Mouse (Mus musculus) neural tube, embryonic 14.5 days (tissue): Measurements from ENCODE around the gene Hbb-bt. TPM values are rescaled to one million over a fixed set of nuclear protein-coding genes. Genes with fewer than 3 reads are reported as not detected.

ENCODE experiments used
- ATAC-seq: fragments of 200-750 bp; cut with Nextera tagmentation; 2 replicates; pipeline ENCODE4 v1.8.0; 2017; ENCODE audit warnings: low read depth, mild to moderate bottlenecking, moderate TSS enrichment, moderate library complexity
- H3K27ac ChIP-seq: fragments of 300-500 bp; sonication (generic); 2 replicates; pipeline ENCODE4 v1.5.1; 2014; ENCODE audit warnings: low read depth, mild to moderate bottlenecking, control low read depth, low read length, moderate library complexity, mixed read lengths
- H3K27me3 ChIP-seq: fragments of 300-500 bp; sonication (generic); 2 replicates; pipeline ENCODE4 v1.6.1; 2014; ENCODE audit warnings: low read length; ENCODE audit not compliant: control insufficient read depth, insufficient read depth
- H3K36me3 ChIP-seq: fragments of 300-500 bp; sonication (generic); 2 replicates; pipeline ENCODE4 v1.6.1; 2014; ENCODE audit warnings: low read length, mixed read lengths; ENCODE audit not compliant: control insufficient read depth, insufficient read depth
- H3K4me1 ChIP-seq: fragments of 300-500 bp; sonication (generic); 2 replicates; pipeline ENCODE4 v1.6.1; 2014; ENCODE audit warnings: low read length; ENCODE audit not compliant: control insufficient read depth, insufficient read depth
- H3K4me2 ChIP-seq: fragments of 300-500 bp; sonication (generic); 2 replicates; pipeline ENCODE4 v1.6.1; 2014; ENCODE audit warnings: mild to moderate bottlenecking, low read depth, low read length, control low read depth
- H3K4me3 ChIP-seq: fragments of 300-500 bp; sonication (generic); 2 replicates; pipeline ENCODE4 v1.5.1; 2014; ENCODE audit warnings: low read depth, low read length, control low read depth, mixed read lengths
- H3K9ac ChIP-seq: fragments of 300-500 bp; sonication (generic); replicated peaks from 2 replicates; pipeline ENCODE4 v1.6.1; 2014; ENCODE audit warnings: low read depth, mild to moderate bottlenecking, control low read depth, low read length, mixed read lengths
- H3K9me3 ChIP-seq: fragments of 300-500 bp; sonication (generic); 2 replicates; pipeline ENCODE4 v1.6.1; 2016; ENCODE audit warnings: low read length; ENCODE audit not compliant: control insufficient read depth
- WGBS: fragments of 180-500 bp; shearing (Covaris S2); extraction: QIAGEN DNeasy Blood & Tissue Kit; methylation state at CpG from one replicate; pipeline ENCODE4 v1.1.7; 2014; 5-methylcytosine and 5-hydroxymethylcytosine counted together
- polyA plus RNA-seq: library from polyadenylated mRNA; unstranded; fragments of >200 nt; fragmentation: Nextera tagmentation; extraction: Ambion mirVana; gene quantifications from 2 replicates; pipeline ENCODE4 v1.2.1, GENCODE M21; 2014

The Hbb-bt gene
- polyA plus RNA-seq: 1,217 and 1,461 TPM in 2 replicates

DNA sequence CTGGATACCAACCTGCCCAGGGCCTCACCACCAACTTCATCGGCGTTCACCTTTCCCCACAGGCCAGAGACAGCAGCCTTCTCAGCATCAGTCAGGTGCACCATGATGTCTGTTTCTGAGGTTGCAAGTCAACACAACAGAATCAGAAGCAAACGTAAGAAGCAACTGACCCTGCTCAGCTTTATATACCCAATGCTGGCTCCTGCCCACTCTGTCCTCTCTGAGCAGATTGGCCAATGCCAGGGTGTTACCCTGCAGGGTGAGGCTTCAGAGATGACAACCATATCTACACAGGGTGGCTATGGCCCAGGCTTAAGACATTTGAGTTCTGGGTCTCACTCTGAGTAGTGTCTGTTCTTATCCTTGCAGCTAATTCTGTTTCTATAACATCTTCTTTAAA lies at the start of gene Hbb-bt:
Gene Hbb-bt, minus strand, starts transcription at position 231 of the 400 bp plus-strand sequence.
- no peak within 1 kb of the TSS for H3K9ac ChIP-seq
- no peak for ATAC-seq
- no peaks in the 10 kb centered on the region for H3K4me1 ChIP-seq
- WGBS: 88% methylated on average over 3 of the region's 3 CpGs
- H3K4me3 ChIP-seq: no peak within 1 kb of the TSS
- no peak within 1 kb of the TSS for H3K27ac ChIP-seq
- no peak within 1 kb of the TSS for H3K4me2 ChIP-seq
- no peaks in the 10 kb centered on the region for H3K27me3 ChIP-seq
- H3K36me3 ChIP-seq: no peaks in the 10 kb centered on the region
- no peaks in the 10 kb centered on the region for H3K9me3 ChIP-seq

DNA sequence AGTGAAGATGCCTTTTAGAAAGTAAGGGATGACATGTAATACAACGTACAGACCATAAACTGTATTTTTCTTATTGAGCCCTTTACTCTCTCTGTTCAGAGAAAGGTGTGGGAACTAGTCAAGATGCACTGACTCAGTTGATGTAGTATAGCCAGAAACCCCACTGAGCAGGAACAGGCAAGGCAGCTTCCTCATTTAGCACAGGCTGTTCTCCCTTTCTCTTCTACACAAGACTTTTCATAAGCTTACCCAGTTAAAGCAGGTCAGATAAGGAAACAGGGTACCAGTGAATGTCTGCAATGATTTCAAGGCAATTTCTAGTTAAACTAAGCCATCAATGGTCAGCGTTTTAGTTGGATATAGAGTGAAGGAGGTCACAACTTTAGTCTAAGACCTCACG lies 47.7 kb upstream of the Hbb-bt start:
- H3K9me3 ChIP-seq: no peaks in the 10 kb centered on the region
- no peak overlapping the region for H3K27ac ChIP-seq
- H3K27me3 ChIP-seq: no peaks in the 10 kb centered on the region
- H3K9ac ChIP-seq: no peak overlapping the region
- no peak overlapping the region for H3K4me3 ChIP-seq
- WGBS: 89% methylated on average over 3 of the region's 3 CpGs
- no peak for ATAC-seq
- H3K4me1 ChIP-seq: no peaks in the 10 kb centered on the region
- no peak overlapping the region for H3K4me2 ChIP-seq
- H3K36me3 ChIP-seq: no peaks in the 10 kb centered on the region

DNA sequence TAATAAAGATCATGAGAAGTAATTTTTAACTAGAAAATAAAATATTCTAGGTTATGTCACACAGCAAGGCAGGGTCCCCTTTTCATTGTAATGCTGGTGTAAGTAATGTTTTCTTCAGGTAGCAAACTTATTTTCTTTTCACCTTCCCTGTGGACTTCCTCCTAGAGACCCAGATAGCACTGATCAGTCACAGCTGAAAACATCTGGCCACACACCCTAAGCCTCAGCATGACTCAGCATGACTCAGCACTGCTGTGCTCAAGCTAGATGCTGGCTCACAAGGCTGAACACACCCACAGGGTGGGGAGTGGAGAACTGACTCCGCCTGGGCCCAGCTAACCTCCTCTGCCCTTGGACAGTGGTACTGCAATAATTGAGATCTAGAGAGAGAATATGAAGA lies 47.1 kb upstream of the Hbb-bt start:
- 73% methylated on average over 1 of the region's 1 CpGs for WGBS
- Histone ChIP-seq H3K4me1 (no peaks in the 10 kb centered on the region), H3K27ac (no peak overlapping the region)

DNA sequence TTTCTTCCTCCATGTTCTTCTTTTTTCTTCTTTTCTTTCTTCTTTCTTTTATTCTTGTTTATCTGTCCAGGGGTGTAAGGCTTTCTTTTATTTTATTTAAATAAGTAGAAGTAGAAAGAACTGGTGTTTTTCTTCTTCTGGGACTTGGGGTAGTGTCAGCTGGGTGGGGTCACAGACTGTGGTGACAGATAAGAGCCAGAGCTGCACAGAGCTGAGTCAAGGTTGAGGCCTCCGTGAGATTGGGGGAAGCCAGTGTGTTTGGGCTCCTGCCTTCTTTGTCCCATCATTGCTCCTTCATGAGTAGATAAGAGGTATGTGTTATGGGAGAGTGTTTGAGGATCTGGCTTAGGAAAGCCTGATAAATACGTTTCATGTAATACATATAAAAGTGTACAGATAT lies 45.3 kb upstream of the Hbb-bt start:
- H3K4me2 ChIP-seq: no peak overlapping the region
- H3K4me3 ChIP-seq: no peak overlapping the region
- H3K4me1 ChIP-seq: no peaks in the 10 kb centered on the region
- 72% methylated on average over 2 of the region's 2 CpGs for WGBS
- no peak overlapping the region for H3K27ac ChIP-seq
- H3K9me3 ChIP-seq: no peaks in the 10 kb centered on the region
- H3K36me3 ChIP-seq: no peaks in the 10 kb centered on the region
- H3K27me3 ChIP-seq: no peaks in the 10 kb centered on the region
- no peak overlapping the region for H3K9ac ChIP-seq
- ATAC-seq: no peak

More for the DNA sequence above, 47.1 kb upstream of the Hbb-bt start:
- ATAC-seq: no peak
- H3K4me2 ChIP-seq: no peak overlapping the region
- H3K36me3 ChIP-seq: no peaks in the 10 kb centered on the region
- no peak overlapping the region for H3K9ac ChIP-seq
- H3K27me3 ChIP-seq: no peaks in the 10 kb centered on the region
- no peaks in the 10 kb centered on the region for H3K9me3 ChIP-seq
- no peak overlapping the region for H3K4me3 ChIP-seq

DNA sequence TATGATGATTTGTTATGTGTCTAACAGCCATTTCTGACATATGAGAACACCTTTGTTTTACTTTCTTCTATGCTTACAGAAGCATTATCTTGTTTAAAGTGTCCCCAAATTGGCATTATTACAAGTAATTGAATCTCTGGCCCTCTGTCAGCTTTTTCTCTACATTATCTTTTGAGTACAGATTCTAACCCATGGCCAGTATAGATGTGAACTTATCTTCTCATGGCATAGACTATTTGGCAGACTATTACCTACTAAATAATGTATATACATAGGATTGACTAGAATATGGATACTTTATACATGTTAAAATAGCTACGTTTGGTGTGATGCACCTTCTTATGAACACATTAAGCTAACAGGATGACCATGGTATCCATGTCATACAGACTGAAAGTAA lies 40.9 kb upstream of the Hbb-bt start:
- no peaks in the 10 kb centered on the region for H3K9me3 ChIP-seq
- H3K4me3 ChIP-seq: no peak overlapping the region
- no peaks in the 10 kb centered on the region for H3K27me3 ChIP-seq
- H3K27ac ChIP-seq: no peak overlapping the region
- H3K9ac ChIP-seq: no peak overlapping the region
- H3K4me2 ChIP-seq: no peak overlapping the region
- H3K4me1 ChIP-seq: no peaks in the 10 kb centered on the region
- no peaks in the 10 kb centered on the region for H3K36me3 ChIP-seq
- no peak for ATAC-seq
- 85% methylated on average over 1 of the region's 1 CpGs for WGBS

DNA sequence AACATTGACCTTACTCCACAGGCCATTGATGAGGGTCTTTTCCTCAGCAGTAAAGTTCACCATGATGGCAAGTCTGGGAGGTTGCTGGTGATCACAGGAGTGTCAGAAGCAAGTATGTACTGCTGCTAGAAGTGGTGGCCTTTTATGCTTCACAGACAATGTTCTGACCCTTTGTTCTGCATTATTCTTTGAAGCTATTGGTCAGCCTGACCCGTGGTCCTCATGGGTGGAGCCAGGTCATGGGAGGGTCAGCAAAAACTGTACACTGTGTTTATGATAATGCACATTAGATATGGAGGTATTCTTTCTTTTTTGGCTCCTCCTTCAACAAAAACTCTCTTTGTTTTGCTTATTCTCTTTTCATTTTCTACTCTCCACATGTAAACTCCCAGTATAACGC lies 39.3 kb upstream of the Hbb-bt start, which contains the start of gene Hbb-y:
Gene Hbb-y, minus strand, starts transcription at position 127 of the 400 bp plus-strand sequence.
- no peak within 1 kb of the TSS for H3K9ac ChIP-seq
- WGBS: 67% methylated on average over 2 of the region's 2 CpGs
- no peak within 1 kb of the TSS for H3K27ac ChIP-seq
- no peaks in the 10 kb centered on the region for H3K36me3 ChIP-seq
- H3K4me3 ChIP-seq: no peak within 1 kb of the TSS
- H3K4me1 ChIP-seq: no peaks in the 10 kb centered on the region
- H3K9me3 ChIP-seq: no peaks in the 10 kb centered on the region
- H3K27me3 ChIP-seq: no peaks in the 10 kb centered on the region
- no peak within 1 kb of the TSS for H3K4me2 ChIP-seq
- ATAC-seq: no peak

DNA sequence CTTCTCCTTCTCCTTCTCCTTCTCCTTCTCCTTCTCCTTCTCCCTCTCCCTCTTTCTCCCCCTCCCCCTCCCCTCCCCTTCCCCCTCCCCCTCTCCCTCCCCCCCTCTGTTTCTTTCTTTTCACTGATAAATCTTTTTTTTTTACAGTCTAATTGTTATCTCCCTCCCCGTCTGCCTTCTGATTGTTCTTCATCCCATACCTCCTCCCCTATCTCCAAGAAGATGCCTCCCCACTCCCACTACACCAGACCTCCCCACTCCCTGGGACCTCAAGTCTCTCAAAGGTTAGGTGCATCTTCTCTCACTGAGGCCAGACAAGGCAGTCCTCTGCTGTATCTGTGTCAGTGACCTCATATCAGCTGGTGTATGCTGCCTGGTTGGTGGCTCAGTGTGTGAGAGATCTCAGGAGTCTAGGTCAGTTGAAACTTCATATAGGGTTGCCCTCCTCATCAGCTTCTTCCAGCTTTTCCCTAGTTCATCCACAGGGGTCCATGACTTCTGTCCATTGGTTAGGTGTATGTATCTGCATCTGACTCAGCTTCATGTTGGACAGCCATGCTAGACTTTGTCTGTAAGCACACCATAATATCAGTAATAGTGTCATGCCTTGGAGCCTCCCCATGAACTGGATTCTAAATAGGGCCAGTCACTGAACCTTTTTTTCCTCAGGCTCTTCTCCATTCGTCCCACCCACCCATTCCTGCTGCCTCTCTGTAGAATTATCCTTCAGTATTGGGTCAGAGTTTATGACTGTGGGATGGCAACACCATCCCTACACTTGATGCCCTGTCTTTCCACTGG lies 30.9 kb upstream of the Hbb-bt start:
- Histone ChIP-seq H3K27me3 (no peaks in the 10 kb centered on the region), H3K4me1 (no peaks in the 10 kb centered on the region), H3K36me3 (no peaks in the 10 kb centered on the region), H3K9ac (no peak overlapping the region), H3K4me3 (no peak overlapping the region), H3K9me3 (no peaks in the 10 kb centered on the region), H3K4me2 (no peak overlapping the region), H3K27ac (no peak overlapping the region)
- WGBS: 34% methylated on average over 2 of the region's 2 CpGs
- ATAC-seq: no peak

DNA sequence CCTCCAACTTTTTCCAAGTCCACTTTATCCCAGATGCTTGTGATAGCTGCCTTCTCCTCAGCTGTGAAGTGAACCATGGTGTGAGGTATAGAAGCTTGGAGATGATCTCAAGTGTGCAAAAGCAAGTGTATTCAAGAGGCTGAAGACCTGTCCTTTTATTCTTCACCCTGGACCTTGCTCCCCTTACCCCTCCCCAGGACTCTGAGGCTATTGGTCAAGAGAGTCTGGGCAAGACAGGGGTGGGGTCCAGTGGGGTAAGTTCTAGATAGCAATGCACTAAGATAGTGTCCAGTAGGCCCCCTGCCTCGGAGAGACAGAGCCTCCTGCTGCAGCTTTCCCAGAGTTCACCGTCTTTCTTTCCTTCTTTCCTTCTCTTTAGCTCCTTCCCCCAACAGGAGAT lies 29.2 kb upstream of the Hbb-bt start, which contains the start of gene Hbb-bh1:
Gene Hbb-bh1, minus strand, starts transcription at position 131 of the 400 bp plus-strand sequence.
- H3K27me3 ChIP-seq: no peaks in the 10 kb centered on the region
- H3K9me3 ChIP-seq: no peaks in the 10 kb centered on the region
- H3K9ac ChIP-seq: no peak within 1 kb of the TSS
- H3K27ac ChIP-seq: no peak within 1 kb of the TSS
- ATAC-seq: no peak
- no peak within 1 kb of the TSS for H3K4me3 ChIP-seq
- H3K4me1 ChIP-seq: no peaks in the 10 kb centered on the region
- no peaks in the 10 kb centered on the region for H3K36me3 ChIP-seq
- H3K4me2 ChIP-seq: no peak within 1 kb of the TSS
- WGBS: 94% methylated on average over 2 of the region's 2 CpGs

DNA sequence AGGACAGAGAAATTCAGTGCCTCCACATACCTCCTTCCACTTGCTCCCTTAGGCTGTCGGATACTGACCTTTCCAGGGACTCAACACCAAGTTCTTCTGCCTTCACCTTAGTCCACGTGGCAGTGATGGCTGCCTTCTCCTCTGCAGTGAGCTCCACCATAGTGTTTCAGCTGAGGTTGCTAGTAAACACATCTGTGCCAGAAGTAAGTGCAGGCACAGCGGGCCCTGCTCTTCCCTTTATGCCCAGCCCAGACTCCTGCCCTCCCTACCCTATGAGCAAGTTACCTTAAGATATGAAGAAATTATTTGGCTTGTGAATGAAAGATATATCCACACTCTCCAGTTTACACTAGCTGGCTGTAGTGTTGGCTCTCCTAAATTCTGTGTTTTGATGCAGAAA lies 26.5 kb upstream of the Hbb-bt start, which contains the start of gene Hbb-bh2:
Gene Hbb-bh2, minus strand, starts transcription at position 253 of the 400 bp plus-strand sequence.
- no peak within 1 kb of the TSS for H3K4me2 ChIP-seq

More for the DNA sequence above, 26.5 kb upstream of the Hbb-bt start, which contains the start of gene Hbb-bh2:
- WGBS: 76% methylated on average over 3 of the region's 3 CpGs
- H3K4me1 ChIP-seq: no peaks in the 10 kb centered on the region
- H3K36me3 ChIP-seq: no peaks in the 10 kb centered on the region
- no peak within 1 kb of the TSS for H3K9ac ChIP-seq
- no peak within 1 kb of the TSS for H3K27ac ChIP-seq
- no peaks in the 10 kb centered on the region for H3K9me3 ChIP-seq
- no peak for ATAC-seq
- H3K4me3 ChIP-seq: no peak within 1 kb of the TSS
- no peaks in the 10 kb centered on the region for H3K27me3 ChIP-seq
